Mouse (Mus musculus) lung, embryonic 14.5 days (tissue): ENCODE results near the gene Srcin1. TPM values are rescaled to one million over a fixed set of nuclear protein-coding genes. Genes with fewer than 3 reads are reported as not detected.

Experiments used
- ATAC-seq: fragments of 200-750 bp; cut with Nextera tagmentation; 2 replicates; pipeline ENCODE4 v1.8.0; 2017; ENCODE audit warnings: mild to moderate bottlenecking, moderate TSS enrichment, moderate library complexity; ENCODE audit not compliant: insufficient read depth
- DNase-seq: peaks from one replicate; pipeline ENCODE4 v3.0.0-alpha.2; 2015
- H3K27ac ChIP-seq: fragments of 300-500 bp; sonication (generic); 2 replicates; pipeline ENCODE4 v1.5.1; 2014; ENCODE audit warnings: low read depth, mild to moderate bottlenecking, moderate library complexity
- H3K27me3 ChIP-seq: fragments of 300-500 bp; sonication (generic); 2 replicates; pipeline ENCODE4 v1.6.1; 2014; ENCODE audit warnings: low read length, control low read depth; ENCODE audit not compliant: insufficient read depth
- H3K36me3 ChIP-seq: fragments of 300-500 bp; sonication (generic); 2 replicates; pipeline ENCODE4 v1.6.1; 2014; ENCODE audit warnings: control low read depth; ENCODE audit not compliant: insufficient read depth
- H3K4me1 ChIP-seq: fragments of 300-500 bp; sonication (generic); 2 replicates; pipeline ENCODE4 v1.6.1; 2014; ENCODE audit warnings: antibody characterized with exemption, control low read depth; ENCODE audit not compliant: insufficient read depth
- H3K4me2 ChIP-seq: fragments of 300-500 bp; sonication (generic); 2 replicates; pipeline ENCODE4 v1.6.1; 2014; ENCODE audit warnings: mild to moderate bottlenecking
- H3K4me3 ChIP-seq: fragments of 300-500 bp; sonication (generic); 2 replicates; pipeline ENCODE4 v1.5.1; 2014; ENCODE audit warnings: low read depth, low read length
- H3K9ac ChIP-seq: fragments of 300-500 bp; sonication (generic); 2 replicates; pipeline ENCODE4 v1.6.1; 2014
- H3K9me3 ChIP-seq: fragments of 300-500 bp; sonication (generic); 2 replicates; pipeline ENCODE4 v1.6.1; 2016; ENCODE audit warnings: low read depth, low read length, control low read depth
- CTCF ChIP-seq: IDR thresholded peaks from 2 replicates; pipeline ENCODE4 v1.5.1; 2016; ENCODE audit warnings: antibody characterized with exemption, low read depth
- WGBS: fragments of 180-500 bp; shearing (Covaris S2); extraction: QIAGEN DNeasy Blood & Tissue Kit; methylation state at CpG from one replicate; pipeline ENCODE4 v1.1.7; 2014; 5-methylcytosine and 5-hydroxymethylcytosine counted together
- polyA plus RNA-seq: library from polyadenylated mRNA; unstranded; fragments of >200 nt; fragmentation: Nextera tagmentation; extraction: Ambion mirVana; gene quantifications from 2 replicates; pipeline ENCODE4 v1.2.1, GENCODE M21; 2014

The Srcin1 gene
- polyA plus RNA-seq, 1 experiment from 2014 or later, result 0.68 TPM

DNA sequence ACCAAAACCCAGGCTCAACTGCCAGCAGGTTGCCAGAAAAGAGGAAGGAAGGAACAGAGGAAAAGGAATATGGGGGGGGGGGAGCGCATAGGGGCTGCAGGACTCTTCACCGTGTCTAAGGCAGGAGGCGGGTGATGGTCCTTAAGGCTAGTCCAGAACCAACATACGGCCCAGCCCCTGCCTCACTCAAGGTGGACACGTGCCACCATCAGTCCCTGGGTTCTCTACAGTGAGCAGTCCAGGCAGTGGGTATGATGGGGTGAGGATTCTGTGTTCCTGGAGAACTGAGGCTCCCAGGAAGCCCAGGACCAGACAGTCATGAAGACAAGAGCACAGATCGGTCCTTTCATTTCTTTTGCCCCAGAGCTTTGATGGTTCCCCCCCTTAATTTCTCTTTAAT is 45.9 kb downstream of the Srcin1 start:
- no peak for ATAC-seq
- Histone ChIP-seq H3K4me2 (no peak overlapping the region), H3K4me3 (no peak overlapping the region), H3K36me3 (no peaks in the 10 kb centered on the region), H3K4me1 (peaks cover 4% of the 10 kb centered on the region; the same call in 1 of the 2 replicates), H3K9me3 (no peaks in the 10 kb centered on the region), H3K27me3 (peaks cover 33% of the 10 kb centered on the region), H3K9ac (no peak overlapping the region), H3K27ac (no peak overlapping the region)
- DNase-seq, result no peak
- whole genome bisulfite sequencing, result 90% methylated on average over 6 of the region's 6 CpGs
- TF ChIP-seq CTCF, result no peak

DNA sequence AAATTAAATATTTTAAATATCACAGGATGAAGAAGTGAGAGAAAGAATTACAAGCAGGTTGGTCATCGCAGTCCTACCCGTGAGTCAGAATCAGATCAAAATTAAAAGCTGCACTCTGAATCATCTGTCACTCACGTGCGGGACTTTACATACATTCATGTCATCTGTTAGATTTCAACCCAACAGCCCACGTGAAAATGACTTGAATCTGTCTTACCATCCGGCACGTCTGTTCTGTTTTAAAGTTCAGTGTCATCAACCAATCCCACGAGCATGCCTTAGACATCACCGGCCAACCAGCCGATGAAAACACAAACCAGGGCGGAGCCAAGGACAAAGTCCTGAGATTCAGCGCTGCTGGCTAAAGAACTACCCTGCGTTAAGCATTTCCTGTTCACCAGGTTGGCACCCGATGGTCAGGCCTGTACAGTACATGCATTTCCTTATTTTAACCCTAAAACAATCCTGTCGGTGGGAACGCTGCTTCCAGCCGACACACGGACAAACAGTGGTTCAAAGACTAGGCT is 47.6 kb downstream of the Srcin1 start:
- Histone ChIP-seq H3K36me3 (no peaks in the 10 kb centered on the region), H3K9ac (no peak overlapping the region), H3K4me2 (no peak overlapping the region), H3K9me3 (no peaks in the 10 kb centered on the region), H3K4me3 (no peak overlapping the region), H3K4me1 (peaks cover 10% of the 10 kb centered on the region), H3K27me3 (peaks cover 16% of the 10 kb centered on the region), H3K27ac (no peak overlapping the region)
- no peak for TF ChIP-seq CTCF
- DNase-seq (no peak), ATAC-seq (no peak)
- WGBS, result 69% methylated on average over 18 of the region's 18 CpGs

DNA sequence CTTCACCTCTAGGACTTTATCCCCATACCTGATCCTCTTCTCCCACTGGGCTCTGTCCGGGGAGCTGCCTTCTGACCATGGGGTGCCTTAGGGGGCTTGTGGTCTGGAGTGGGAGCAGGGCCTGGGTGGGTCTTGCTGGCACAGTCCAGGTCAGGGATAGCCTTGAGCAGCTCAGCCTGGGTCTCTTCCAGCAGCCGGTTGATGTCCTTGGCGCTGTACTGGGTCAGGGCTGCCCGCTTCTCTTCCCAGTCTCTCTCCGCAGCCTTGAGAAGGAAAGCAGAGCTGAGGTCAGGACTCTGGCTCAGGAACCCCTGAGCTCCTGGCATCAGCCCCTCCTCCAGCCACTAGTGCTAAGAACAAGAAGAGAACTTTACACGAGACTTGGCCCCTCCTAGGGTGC is 50.7 kb downstream of the Srcin1 start:
- H3K27ac ChIP-seq, result no peak overlapping the region
- 71% methylated on average over 6 of the region's 6 CpGs for WGBS
- no peaks in the 10 kb centered on the region for H3K36me3 ChIP-seq
- H3K9me3 ChIP-seq, result no peaks in the 10 kb centered on the region
- ATAC-seq (no peak), DNase-seq (no peak)
- no peak overlapping the region for H3K4me2 ChIP-seq
- no peak overlapping the region for H3K9ac ChIP-seq
- no peak for TF ChIP-seq CTCF
- no peaks in the 10 kb centered on the region for H3K27me3 ChIP-seq
- H3K4me1 ChIP-seq, result peaks cover 6% of the 10 kb centered on the region
- H3K4me3 ChIP-seq, result no peak overlapping the region

DNA sequence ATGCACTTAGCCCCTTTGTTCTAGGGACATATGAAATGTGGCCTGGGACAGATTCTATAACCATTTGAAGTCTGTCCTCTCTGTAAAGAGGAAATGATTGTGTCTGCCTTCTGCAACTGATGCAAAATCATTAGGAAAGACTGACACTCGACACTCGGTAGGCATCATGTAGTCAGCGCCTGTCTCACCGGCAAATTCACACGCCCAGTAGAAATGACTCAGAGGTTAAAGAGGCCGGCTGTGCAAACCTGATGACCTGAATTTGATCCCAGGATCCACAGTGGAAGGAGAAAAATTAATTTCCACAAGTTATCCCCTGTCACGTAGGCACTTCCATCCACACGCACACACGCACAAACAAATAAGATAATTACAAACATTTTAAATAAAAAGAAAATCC is 51.7 kb downstream of the Srcin1 start:
- Histone ChIP-seq H3K27ac (peak overlapping the region; percentile 12; the same call in 1 of the 2 replicates), H3K27me3 (no peaks in the 10 kb centered on the region), H3K9ac (no peak overlapping the region), H3K4me3 (no peak overlapping the region), H3K4me2 (no peak overlapping the region), H3K9me3 (no peaks in the 10 kb centered on the region), H3K4me1 (peaks cover 6% of the 10 kb centered on the region), H3K36me3 (no peaks in the 10 kb centered on the region)
- DNase-seq, result no peak
- WGBS, result 26% methylated on average over 9 of the region's 9 CpGs
- ATAC-seq, result no peak
- TF ChIP-seq CTCF, result no peak

DNA sequence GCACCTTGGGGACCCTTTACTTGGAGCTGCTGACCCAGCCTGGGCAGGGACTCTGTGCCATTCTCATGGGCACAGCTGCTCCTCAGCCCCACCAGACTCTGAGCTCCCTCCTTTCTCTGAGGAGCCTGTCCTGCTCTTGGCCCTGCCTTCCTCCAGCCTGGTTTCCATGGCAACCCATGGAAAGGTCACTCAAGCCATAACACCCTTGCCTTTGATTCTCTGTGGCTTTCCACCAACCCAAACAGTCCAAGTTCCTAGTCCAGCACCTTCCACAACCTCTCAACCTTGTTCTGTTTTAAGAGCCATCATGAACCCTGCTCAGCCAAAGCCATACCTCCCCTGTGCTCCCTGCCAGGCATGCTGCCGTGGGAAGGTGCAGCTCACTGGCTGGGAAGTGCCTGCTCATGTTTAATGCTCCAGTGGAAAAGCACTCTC is 52.1 kb downstream of the Srcin1 start:
- H3K4me2 ChIP-seq, result no peak overlapping the region
- no peak overlapping the region for H3K9ac ChIP-seq
- ATAC-seq, result peak; percentile 39; the same call in 1 of the 2 replicates
- H3K27ac ChIP-seq, result peak overlapping the region; percentile 12; the same call in 1 of the 2 replicates
- no peaks in the 10 kb centered on the region for H3K27me3 ChIP-seq
- H3K4me1 ChIP-seq, result peaks cover 6% of the 10 kb centered on the region
- H3K36me3 ChIP-seq, result no peaks in the 10 kb centered on the region
- no peak overlapping the region for H3K4me3 ChIP-seq
- no peak for TF ChIP-seq CTCF
- WGBS, result 8% methylated on average over 1 of the region's 1 CpGs
- no peaks in the 10 kb centered on the region for H3K9me3 ChIP-seq
- peak; percentile 39 for DNase-seq

DNA sequence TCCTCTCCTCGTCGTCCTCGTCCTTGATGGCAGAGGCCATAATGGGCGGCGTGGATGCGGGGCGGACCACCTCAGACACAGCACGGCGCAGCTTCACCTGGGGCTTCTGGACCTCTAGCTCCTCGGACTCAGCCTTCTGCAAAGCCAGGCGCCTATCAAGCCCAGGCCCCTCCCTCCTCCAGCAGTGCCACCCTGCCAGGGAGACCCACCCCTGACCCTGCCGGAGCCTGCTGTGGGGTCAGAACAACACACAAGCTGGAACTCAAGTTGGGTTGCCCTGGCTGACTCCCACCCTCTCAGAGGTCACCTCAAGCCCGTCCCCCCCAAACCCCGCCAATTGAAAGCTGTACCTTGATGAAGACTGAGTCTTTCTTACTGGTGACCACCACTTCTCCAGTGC is 52.9 kb downstream of the Srcin1 start:
- no peak overlapping the region for H3K4me2 ChIP-seq
- H3K4me1 ChIP-seq, result peaks cover 6% of the 10 kb centered on the region
- no peak overlapping the region for H3K4me3 ChIP-seq
- no peaks in the 10 kb centered on the region for H3K9me3 ChIP-seq
- DNase-seq (no peak), ATAC-seq (no peak)
- no peaks in the 10 kb centered on the region for H3K27me3 ChIP-seq
- H3K36me3 ChIP-seq, result no peaks in the 10 kb centered on the region
- no peak overlapping the region for H3K9ac ChIP-seq
- no peak for TF ChIP-seq CTCF
- no peak overlapping the region for H3K27ac ChIP-seq
- 76% methylated on average over 14 of the region's 14 CpGs for WGBS

DNA sequence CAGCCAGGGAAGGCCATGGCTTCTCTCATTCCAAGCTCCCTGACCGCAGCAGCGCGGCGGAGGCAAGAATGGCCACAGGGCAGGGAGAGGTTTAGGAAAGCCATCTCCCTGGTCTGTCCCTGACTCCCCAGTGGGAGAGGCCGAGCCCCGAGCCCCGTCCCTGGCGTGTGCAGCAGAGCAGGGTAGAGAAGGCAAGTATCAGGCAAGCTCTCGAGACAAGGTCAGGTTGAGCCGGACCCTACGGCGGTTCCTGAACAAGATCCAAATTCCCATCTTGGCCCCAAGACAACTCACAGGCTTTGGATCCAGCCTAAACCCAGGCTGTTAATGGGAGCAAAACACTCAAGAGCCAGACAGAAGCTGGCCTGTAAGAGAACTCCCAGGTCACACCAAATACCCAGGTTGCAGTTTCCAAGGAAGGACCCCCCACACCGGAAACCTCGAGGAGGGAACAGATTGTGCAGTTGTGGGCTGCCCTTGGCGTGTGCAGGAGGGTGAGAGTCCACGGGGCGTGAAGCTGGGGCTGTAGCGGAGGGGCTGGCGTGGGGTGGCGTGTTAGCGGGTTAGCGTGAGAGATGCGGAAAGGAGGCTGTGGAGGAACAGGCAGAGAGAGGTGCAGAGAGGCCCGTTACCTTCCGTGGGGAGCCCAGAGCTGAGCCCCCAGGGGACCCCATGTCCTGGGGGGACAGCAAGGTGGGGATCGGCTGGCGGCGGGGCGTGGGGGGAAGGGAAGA is 54.1 kb downstream of the Srcin1 start:
- no peaks in the 10 kb centered on the region for H3K9me3 ChIP-seq
- no peak overlapping the region for H3K9ac ChIP-seq
- ATAC-seq (no peak), DNase-seq (no peak)
- WGBS, result 80% methylated on average over 29 of the region's 29 CpGs
- H3K4me2 ChIP-seq, result no peak overlapping the region
- H3K36me3 ChIP-seq, result no peaks in the 10 kb centered on the region
- peaks cover 6% of the 10 kb centered on the region for H3K4me1 ChIP-seq
- TF ChIP-seq CTCF, result no peak
- H3K27me3 ChIP-seq, result no peaks in the 10 kb centered on the region
- no peak overlapping the region for H3K27ac ChIP-seq
- H3K4me3 ChIP-seq, result no peak overlapping the region
